Mouse (Mus musculus): ENCODE results near the gene Inpp1. TPM values are rescaled to one million over a fixed set of nuclear protein-coding genes. Genes with fewer than 3 reads are reported as not detected.

Inpp1 gene
- polyA plus RNA-seq, 1 experiment: 31.2 TPM

- Histone ChIP-seq H3K27me3 (ENCODE audit: control insufficient read depth, insufficient read depth, low read length) (no peaks in the 10 kb centered on the region), H3K4me3 (ENCODE audit: control insufficient read depth, low read depth, low read length) (no peak overlapping the region), H3K27ac (ENCODE audit: control insufficient read depth, insufficient read depth, low read depth, low read length) (no peak overlapping the region), H3K36me3 (ENCODE audit: control insufficient read depth, insufficient read depth, low read length) (no peaks in the 10 kb centered on the region), H3K4me1 (ENCODE audit: control insufficient read depth, insufficient read depth, low read length) (no peaks in the 10 kb centered on the region)
- no peak for TF ChIP-seq CTCF (IDR thresholded peaks at IDR 0.05; ENCODE audit: control insufficient read depth, insufficient read depth, insufficient replicate concordance, low read depth, low read length)
- TF ChIP-seq POLR2A (IDR thresholded peaks at IDR 0.05; ENCODE audit: control insufficient read depth, low read depth, low read length): no peak
Measured at GRCm38 (mm10) chr1:52752706-52753105, 64.8 kb downstream of the Inpp1 start.

GRCm38 (mm10) chr1:52751634-52752033 is 65.9 kb downstream of the Inpp1 start:
- no peak overlapping the region for H3K4me3 ChIP-seq (ENCODE audit: control insufficient read depth, low read depth, low read length)
- no peak overlapping the region for H3K27ac ChIP-seq (ENCODE audit: control insufficient read depth, insufficient read depth, low read depth, low read length)
- TF ChIP-seq POLR2A (IDR thresholded peaks at IDR 0.05; ENCODE audit: control insufficient read depth, low read depth, low read length): no peak
- no peak for TF ChIP-seq CTCF (IDR thresholded peaks at IDR 0.05; ENCODE audit: control insufficient read depth, insufficient read depth, insufficient replicate concordance, low read depth, low read length)
- no peaks in the 10 kb centered on the region for H3K4me1 ChIP-seq (ENCODE audit: control insufficient read depth, insufficient read depth, low read length)
- H3K36me3 ChIP-seq (ENCODE audit: control insufficient read depth, insufficient read depth, low read length): no peaks in the 10 kb centered on the region
- no peaks in the 10 kb centered on the region for H3K27me3 ChIP-seq (ENCODE audit: control insufficient read depth, insufficient read depth, low read length)

GRCm38 (mm10) chr1:52749978-52750377 is 67.5 kb downstream of the Inpp1 start:
- no peaks in the 10 kb centered on the region for H3K27me3 ChIP-seq (ENCODE audit: control insufficient read depth, insufficient read depth, low read length)
- TF ChIP-seq CTCF (IDR thresholded peaks at IDR 0.05; ENCODE audit: control insufficient read depth, insufficient read depth, insufficient replicate concordance, low read depth, low read length) (no peak), POLR2A (IDR thresholded peaks at IDR 0.05; ENCODE audit: control insufficient read depth, low read depth, low read length) (no peak)
- H3K4me1 ChIP-seq (ENCODE audit: control insufficient read depth, insufficient read depth, low read length): no peaks in the 10 kb centered on the region
- no peak overlapping the region for H3K4me3 ChIP-seq (ENCODE audit: control insufficient read depth, low read depth, low read length)
- no peaks in the 10 kb centered on the region for H3K36me3 ChIP-seq (ENCODE audit: control insufficient read depth, insufficient read depth, low read length)
- H3K27ac ChIP-seq (ENCODE audit: control insufficient read depth, insufficient read depth, low read depth, low read length): no peak overlapping the region

- no peak for TF ChIP-seq POLR2A (IDR thresholded peaks at IDR 0.05; ENCODE audit: control insufficient read depth, low read depth, low read length)
- no peak for TF ChIP-seq CTCF (IDR thresholded peaks at IDR 0.05; ENCODE audit: control insufficient read depth, insufficient read depth, insufficient replicate concordance, low read depth, low read length)
- H3K27me3 ChIP-seq (ENCODE audit: control insufficient read depth, insufficient read depth, low read length): no peaks in the 10 kb centered on the region
- no peaks in the 10 kb centered on the region for H3K4me1 ChIP-seq (ENCODE audit: control insufficient read depth, insufficient read depth, low read length)
- no peak overlapping the region for H3K27ac ChIP-seq (ENCODE audit: control insufficient read depth, insufficient read depth, low read depth, low read length)
- no peaks in the 10 kb centered on the region for H3K36me3 ChIP-seq (ENCODE audit: control insufficient read depth, insufficient read depth, low read length)
- H3K4me3 ChIP-seq (ENCODE audit: control insufficient read depth, low read depth, low read length): no peak overlapping the region
Measured at GRCm38 (mm10) chr1:52748260-52748659, 69.2 kb downstream of the Inpp1 start.

- Histone ChIP-seq H3K27ac (ENCODE audit: control insufficient read depth, insufficient read depth, low read depth, low read length) (no peak overlapping the region), H3K4me3 (ENCODE audit: control insufficient read depth, low read depth, low read length) (no peak overlapping the region), H3K36me3 (ENCODE audit: control insufficient read depth, insufficient read depth, low read length) (no peaks in the 10 kb centered on the region), H3K4me1 (ENCODE audit: control insufficient read depth, insufficient read depth, low read length) (no peaks in the 10 kb centered on the region), H3K27me3 (ENCODE audit: control insufficient read depth, insufficient read depth, low read length) (no peaks in the 10 kb centered on the region)
- TF ChIP-seq POLR2A (IDR thresholded peaks at IDR 0.05; ENCODE audit: control insufficient read depth, low read depth, low read length) (no peak), CTCF (IDR thresholded peaks at IDR 0.05; ENCODE audit: control insufficient read depth, insufficient read depth, insufficient replicate concordance, low read depth, low read length) (no peak)
Measured at GRCm38 (mm10) chr1:52742567-52742966, 74.9 kb downstream of the Inpp1 start.

Other genes starting within 250 kb of the Inpp1 start
- 26.8 and 27.2 TPM in 2 replicates for gene Nemp2, start 187.0 kb downstream of the Inpp1 start, polyA plus RNA-seq (2012; rRNA removed)
- 3.2 and 3.6 TPM in 2 replicates for gene Mfsd6, start 90.2 kb downstream of the Inpp1 start, polyA plus RNA-seq (2012; rRNA removed)
- gene Hibch, start 27.2 kb upstream of the Inpp1 start, polyA plus RNA-seq (2012; rRNA removed): 3.6 and 5.0 TPM in 2 replicates
- 584 and 646 TPM in 2 replicates for gene 1700019D03Rik, start 202.5 kb upstream of the Inpp1 start, polyA plus RNA-seq (2012; rRNA removed)
- gene Mstn, start 244.0 kb upstream of the Inpp1 start, polyA plus RNA-seq (2012; rRNA removed): 0.06 TPM in 1 of 2 replicates, not detected in the other

Data from testis, adult 2 months (tissue).